ENCODE assay signal across 9 mouse cellular contexts in genomic region chr12:111696239-111696638, GRCm38 (mm10). TPM values are rescaled to one million over a fixed set of nuclear protein-coding genes. Genes with fewer than 3 reads are reported as not detected.
DNase-seq lines count a peak whose midpoint lies in the region; ATAC-seq and TF ChIP-seq lines count a peak whose summit lies in the region.
"Had no signal": no experiment of that assay in that cellular context is flagged by ENCODE, and none has a peak within 500 bp of the region (broad histone marks: within the 10 kb centered on the region; RNA-seq: fewer than 3 reads in every experiment).

No protein-coding gene starts in this region.

- H3K4me2 ChIP-seq in forebrain, embryonic 15.5 days (replicated peaks) = no peak overlapping the region
- H3K4me2 ChIP-seq in hindbrain, embryonic 11.5 days (replicated peaks; ENCODE audit: low read depth, low read length) = no peak overlapping the region
- no peak overlapping the region for H3K4me2 ChIP-seq in midbrain, embryonic 13.5 days (replicated peaks)
- H3K4me2 ChIP-seq: embryonic facial prominence, embryonic 13.5 days had no signal

- H3K4me1 ChIP-seq in testis, adult 2 months (ENCODE audit: control insufficient read depth, insufficient read depth, low read length) = peaks cover 21% of the 10 kb centered on the region
- H3K4me1 ChIP-seq in forebrain, embryonic 15.5 days = peaks cover 49% of the 10 kb centered on the region
- H3K4me1 ChIP-seq in hindbrain, embryonic 11.5 days (replicated peaks; ENCODE audit: control insufficient read depth, insufficient read depth, low read length) = peaks cover 37% of the 10 kb centered on the region
- peaks cover 49% of the 10 kb centered on the region for H3K4me1 ChIP-seq in midbrain, embryonic 13.5 days (replicated peaks)

- H3K27me3 ChIP-seq in testis, adult 2 months (ENCODE audit: control insufficient read depth, insufficient read depth, low read length) = no peaks in the 10 kb centered on the region
- no peaks in the 10 kb centered on the region for H3K27me3 ChIP-seq in forebrain, embryonic 15.5 days
- no peaks in the 10 kb centered on the region for H3K27me3 ChIP-seq in hindbrain, embryonic 11.5 days (ENCODE audit: control insufficient read depth, insufficient read depth, low read length)
- H3K27me3 ChIP-seq in midbrain, embryonic 13.5 days = no peaks in the 10 kb centered on the region
- H3K27me3 ChIP-seq: embryonic facial prominence, embryonic 13.5 days had no signal

- DNase-seq in testis, postnatal 14 days (ENCODE audit: low spot score) = no peak
- DNase-seq in cerebellum, adult 11 months = peak; percentile 87
- peak; percentile 88 for DNase-seq in hindbrain, embryonic 11.5 days (ENCODE audit: low spot score)
- DNase-seq in left cerebral cortex, postnatal 36 days (ENCODE audit: low spot score in 2 of 2) = peak; percentile 72 to 77
- peak; percentile 60 to 78 for DNase-seq in spleen, postnatal 4 days (ENCODE audit: low spot score in 2 of 2)

- H3K4me3 ChIP-seq in testis, adult 2 months (ENCODE audit: control insufficient read depth, low read depth, low read length) = no peak overlapping the region
- H3K4me3 ChIP-seq in forebrain, embryonic 15.5 days = no peak overlapping the region
- H3K4me3 ChIP-seq in hindbrain, embryonic 11.5 days (ENCODE audit: low read depth, low read length) = no peak overlapping the region
- no peak overlapping the region for H3K4me3 ChIP-seq in midbrain, embryonic 13.5 days (replicated peaks)
- H3K4me3 ChIP-seq: embryonic facial prominence, embryonic 13.5 days had no signal

- 17% methylated on average over 6 of the region's 6 CpGs for WGBS in forebrain, embryonic 15.5 days
- 19% methylated on average over 6 of the region's 6 CpGs for WGBS in hindbrain, embryonic 11.5 days
- 22% methylated on average over 6 of the region's 6 CpGs for WGBS in midbrain, embryonic 13.5 days

- no peak overlapping the region for H3K9ac ChIP-seq in forebrain, embryonic 15.5 days (replicated peaks)
- H3K9ac ChIP-seq in hindbrain, embryonic 11.5 days (ENCODE audit: low read depth, low read length) = peak overlapping the region; percentile 24; the same call in 1 of the 2 replicates
- H3K9ac ChIP-seq in midbrain, embryonic 13.5 days (replicated peaks) = no peak overlapping the region
- H3K9ac ChIP-seq: embryonic facial prominence, embryonic 13.5 days had no signal

- TF ChIP-seq POLR2A in testis, adult 2 months (IDR thresholded peaks at IDR 0.05; ENCODE audit: control insufficient read depth, low read depth, low read length) = no peak

- ATAC-seq in forebrain, embryonic 15.5 days (replicated peaks) = no peak
- ATAC-seq in hindbrain, embryonic 11.5 days (ENCODE audit: low FRiP score) = no peak
- 0 out of 2 replicates have a peak, but pooled peaks have one; percentile 7 for ATAC-seq in midbrain, embryonic 13.5 days

- TF ChIP-seq CTCF in testis, adult 2 months (IDR thresholded peaks at IDR 0.05; ENCODE audit: control insufficient read depth, insufficient read depth, insufficient replicate concordance, low read depth, low read length) = 0 out of 2 replicates have a peak, but pooled peaks have one; percentile 34

- H3K9me3 ChIP-seq in forebrain, embryonic 15.5 days = no peaks in the 10 kb centered on the region
- H3K9me3 ChIP-seq in hindbrain, embryonic 11.5 days (ENCODE audit: control insufficient read depth, low read length) = no peaks in the 10 kb centered on the region
- H3K9me3 ChIP-seq in midbrain, embryonic 13.5 days = no peaks in the 10 kb centered on the region
- H3K9me3 ChIP-seq: embryonic facial prominence, embryonic 13.5 days had no signal

- no peaks in the 10 kb centered on the region for H3K36me3 ChIP-seq in testis, adult 2 months (ENCODE audit: control insufficient read depth, insufficient read depth, low read length)
- H3K36me3 ChIP-seq in forebrain, embryonic 15.5 days = no peaks in the 10 kb centered on the region
- no peaks in the 10 kb centered on the region for H3K36me3 ChIP-seq in hindbrain, embryonic 11.5 days (ENCODE audit: control insufficient read depth, insufficient read depth, low read length)
- no peaks in the 10 kb centered on the region for H3K36me3 ChIP-seq in midbrain, embryonic 13.5 days
- H3K36me3 ChIP-seq: embryonic facial prominence, embryonic 13.5 days had no signal

- intact Hi-C loops in left cerebral cortex, postnatal 36 days (cut with DNase I) = loop anchor here (5.0 kb wide), 1 partner anchor 44 kb away; no protein-coding TSS in a partner anchor

- H3K27ac ChIP-seq in testis, adult 2 months (ENCODE audit: control insufficient read depth, insufficient read depth, low read depth, low read length) = no peak overlapping the region
- H3K27ac ChIP-seq in forebrain, embryonic 15.5 days (replicated peaks) = peak overlapping the region; percentile 82
- peak overlapping the region; percentile 90; the same call in 1 of the 2 replicates for H3K27ac ChIP-seq in hindbrain, embryonic 11.5 days (ENCODE audit: low read depth, low read length)
- peak overlapping the region; percentile 96 for H3K27ac ChIP-seq in midbrain, embryonic 13.5 days
- H3K27ac ChIP-seq: embryonic facial prominence, embryonic 13.5 days had no signal

RNA-seq across cellular contexts. Expression of gene Bag5, which starts 16.8 kb away (rescaled TPM):
- 747 and 947 TPM in 2 replicates for polyA plus RNA-seq in testis, adult 2 months (2012; rRNA removed)
- 65.1 and 69.1 TPM in 2 replicates for polyA plus RNA-seq in forebrain, embryonic 15.5 days (2015; fragmentation: Nextera tagmentation; extraction: Ambion mirVana)
- polyA plus RNA-seq in hindbrain, embryonic 11.5 days (2014; fragmentation: Nextera tagmentation; extraction: Ambion mirVana) = 61.5 and 63.3 TPM in 2 replicates
- total RNA-seq in left cerebral cortex, postnatal 36 days (2021) = 10 to 100 TPM; 57.0 to 57.8 TPM
- polyA plus RNA-seq in midbrain, embryonic 13.5 days (2015; fragmentation: Nextera tagmentation; extraction: Ambion mirVana) = 63.9 and 68.2 TPM in 2 replicates

RNA-seq across cellular contexts. Expression of gene Apopt1, which starts 16.8 kb away (rescaled TPM):
- polyA plus RNA-seq in testis, adult 2 months (2012; rRNA removed) = 39.9 and 47.5 TPM in 2 replicates
- 48.2 and 48.7 TPM in 2 replicates for polyA plus RNA-seq in forebrain, embryonic 15.5 days (2015; fragmentation: Nextera tagmentation; extraction: Ambion mirVana)
- 52.5 and 54.2 TPM in 2 replicates for polyA plus RNA-seq in hindbrain, embryonic 11.5 days (2014; fragmentation: Nextera tagmentation; extraction: Ambion mirVana)
- total RNA-seq in left cerebral cortex, postnatal 36 days (2021) = 10 to 100 TPM; 39.8 to 41.6 TPM
- 59.5 and 59.6 TPM in 2 replicates for polyA plus RNA-seq in midbrain, embryonic 13.5 days (2015; fragmentation: Nextera tagmentation; extraction: Ambion mirVana)

RNA-seq across cellular contexts. Expression of gene Trmt61a, which starts 18.3 kb away (rescaled TPM):
- polyA plus RNA-seq in testis, adult 2 months (2012; rRNA removed) = 11.0 and 11.9 TPM in 2 replicates
- 10.6 and 12.0 TPM in 2 replicates for polyA plus RNA-seq in forebrain, embryonic 15.5 days (2015; fragmentation: Nextera tagmentation; extraction: Ambion mirVana)
- polyA plus RNA-seq in hindbrain, embryonic 11.5 days (2014; fragmentation: Nextera tagmentation; extraction: Ambion mirVana) = 4.5 and 5.0 TPM in 2 replicates
- 10 to 100 TPM; 16.9 to 22.0 TPM for total RNA-seq in left cerebral cortex, postnatal 36 days (2021)
- polyA plus RNA-seq in midbrain, embryonic 13.5 days (2015; fragmentation: Nextera tagmentation; extraction: Ambion mirVana) = 9.0 and 9.4 TPM in 2 replicates

RNA-seq across cellular contexts. Expression of gene Ckb, which starts 24.1 kb away (rescaled TPM):
- 13.2 and 37.1 TPM in 2 replicates for polyA plus RNA-seq in testis, adult 2 months (2012; rRNA removed)
- 1,536 and 1,584 TPM in 2 replicates for polyA plus RNA-seq in forebrain, embryonic 15.5 days (2015; fragmentation: Nextera tagmentation; extraction: Ambion mirVana)
- polyA plus RNA-seq in hindbrain, embryonic 11.5 days (2014; fragmentation: Nextera tagmentation; extraction: Ambion mirVana) = 2,103 and 2,160 TPM in 2 replicates
- 1,000 to 10,000 TPM; 1,681 to 2,044 TPM for total RNA-seq in left cerebral cortex, postnatal 36 days (2021)
- polyA plus RNA-seq in midbrain, embryonic 13.5 days (2015; fragmentation: Nextera tagmentation; extraction: Ambion mirVana) = 1,952 and 2,005 TPM in 2 replicates

Comparison
In these comparisons a context has a peak if more than half of its experiments do, and no peak if none do; other contexts are left out.
1. RNA of gene Bag5, which starts 16.8 kb away (polyA plus RNA-seq): 747 to 947 TPM in testis, adult 2 months; 65.1 to 69.1 TPM in forebrain, embryonic 15.5 days, 63.9 to 68.2 TPM in midbrain, embryonic 13.5 days and 61.5 to 63.3 TPM in hindbrain, embryonic 11.5 days; every median in the first group is over 10 times any median in the second.